Mouse (Mus musculus): Measurements from ENCODE around the gene Zscan26. TPM values are rescaled to one million over a fixed set of nuclear protein-coding genes. Genes with fewer than 3 reads are reported as not detected.

Zscan26 gene
- polyA plus RNA-seq (2014; fragmentation: Illumina TruSeq; extraction: RNeasy Lipid Tissue Mini Kit (QIAGEN cat#74804)), result 76.0 TPM

GRCm38 (mm10) chr13:21453449-21453848 lies at the start of gene Zscan26:
Gene Zscan26, minus strand, starts transcription at chr13:21453730.

GRCm38 (mm10) chr13:21501182-21501581 lies 47.7 kb upstream of the Zscan26 start, which contains the start of gene Gm11273:
Gene Gm11273, minus strand, starts transcription at chr13:21501418.

GRCm38 (mm10) chr13:21495080-21495479 lies 41.5 kb upstream of the Zscan26 start, which contains the start of gene AK157302:
Gene AK157302, plus strand, starts transcription at chr13:21495223.

GRCm38 (mm10) chr13:21478759-21479670 lies 25.5 kb upstream of the Zscan26 start, which contains the start of the genes Zkscan4 and Gm10065:
Gene Zkscan4, plus strand, starts transcription at chr13:21478907.
Gene Gm10065, minus strand, starts transcription at chr13:21479441.

GRCm38 (mm10) chr13:21468061-21469019 lies 14.8 kb upstream of the Zscan26 start, which contains the start of gene Nkapl:
Gene Nkapl, minus strand, starts transcription at chr13:21468509.

GRCm38 (mm10) chr13:21440503-21441206 lies 12.9 kb downstream of the Zscan26 start, which contains the start of gene Pgbd1:
Gene Pgbd1, minus strand, starts transcription at chr13:21441058.

GRCm38 (mm10) chr13:21402287-21402846 lies 51.2 kb downstream of the Zscan26 start, which contains the start of gene Zkscan3:
Gene Zkscan3, minus strand, starts transcription at chr13:21402755.

Other genes with a start within 250 kb of the Zscan26 start
- 1.5 TPM for gene Gpx5, start 161.0 kb downstream of the Zscan26 start, polyA plus RNA-seq (2014; fragmentation: Illumina TruSeq; extraction: RNeasy Lipid Tissue Mini Kit (QIAGEN cat#74804))
- 0.46 TPM for gene Gpx6, start 141.6 kb downstream of the Zscan26 start, polyA plus RNA-seq (2014; fragmentation: Illumina TruSeq; extraction: RNeasy Lipid Tissue Mini Kit (QIAGEN cat#74804))
- gene Olfr1367, start 106.8 kb downstream of the Zscan26 start, polyA plus RNA-seq (2014; fragmentation: Illumina TruSeq; extraction: RNeasy Lipid Tissue Mini Kit (QIAGEN cat#74804)), result not detected
- 24.7 TPM for gene Zscan12, start 90.9 kb downstream of the Zscan26 start, polyA plus RNA-seq (2014; fragmentation: Illumina TruSeq; extraction: RNeasy Lipid Tissue Mini Kit (QIAGEN cat#74804))
- gene Zkscan3, start 51.0 kb downstream of the Zscan26 start, polyA plus RNA-seq (2014; fragmentation: Illumina TruSeq; extraction: RNeasy Lipid Tissue Mini Kit (QIAGEN cat#74804)), result 56.8 TPM
- gene Pgbd1, start 12.7 kb downstream of the Zscan26 start, polyA plus RNA-seq (2014; fragmentation: Illumina TruSeq; extraction: RNeasy Lipid Tissue Mini Kit (QIAGEN cat#74804)), result 4.1 TPM
- gene Nkapl, start 14.8 kb upstream of the Zscan26 start, polyA plus RNA-seq (2014; fragmentation: Illumina TruSeq; extraction: RNeasy Lipid Tissue Mini Kit (QIAGEN cat#74804)), result 3.9 TPM
- gene Zkscan4, start 25.2 kb upstream of the Zscan26 start, polyA plus RNA-seq (2014; fragmentation: Illumina TruSeq; extraction: RNeasy Lipid Tissue Mini Kit (QIAGEN cat#74804)), result 3.7 TPM
- gene Gm10065, start 25.7 kb upstream of the Zscan26 start, polyA plus RNA-seq (2014; fragmentation: Illumina TruSeq; extraction: RNeasy Lipid Tissue Mini Kit (QIAGEN cat#74804)), result not detected
- 4.8 TPM for gene AK157302, start 41.5 kb upstream of the Zscan26 start, polyA plus RNA-seq (2014; fragmentation: Illumina TruSeq; extraction: RNeasy Lipid Tissue Mini Kit (QIAGEN cat#74804))
- gene Gm11273, start 47.7 kb upstream of the Zscan26 start, polyA plus RNA-seq (2014; fragmentation: Illumina TruSeq; extraction: RNeasy Lipid Tissue Mini Kit (QIAGEN cat#74804)), result not detected
- 69.8 TPM for gene Zkscan8, start 77.4 kb upstream of the Zscan26 start, polyA plus RNA-seq (2014; fragmentation: Illumina TruSeq; extraction: RNeasy Lipid Tissue Mini Kit (QIAGEN cat#74804))
- not detected for gene Olfr1366, start 89.1 kb upstream of the Zscan26 start, polyA plus RNA-seq (2014; fragmentation: Illumina TruSeq; extraction: RNeasy Lipid Tissue Mini Kit (QIAGEN cat#74804))
- not detected for gene Olfr1535, start 106.2 kb upstream of the Zscan26 start, polyA plus RNA-seq (2014; fragmentation: Illumina TruSeq; extraction: RNeasy Lipid Tissue Mini Kit (QIAGEN cat#74804))
- gene Olfr1364, start 128.0 kb upstream of the Zscan26 start, polyA plus RNA-seq (2014; fragmentation: Illumina TruSeq; extraction: RNeasy Lipid Tissue Mini Kit (QIAGEN cat#74804)), result not detected
- gene Olfr1362, start 160.3 kb upstream of the Zscan26 start, polyA plus RNA-seq (2014; fragmentation: Illumina TruSeq; extraction: RNeasy Lipid Tissue Mini Kit (QIAGEN cat#74804)), result not detected
- not detected for gene Olfr11, start 188.8 kb upstream of the Zscan26 start, polyA plus RNA-seq (2014; fragmentation: Illumina TruSeq; extraction: RNeasy Lipid Tissue Mini Kit (QIAGEN cat#74804))
- not detected for gene Olfr1361, start 209.7 kb upstream of the Zscan26 start, polyA plus RNA-seq (2014; fragmentation: Illumina TruSeq; extraction: RNeasy Lipid Tissue Mini Kit (QIAGEN cat#74804))
- gene Olfr1360, start 223.7 kb upstream of the Zscan26 start, polyA plus RNA-seq (2014; fragmentation: Illumina TruSeq; extraction: RNeasy Lipid Tissue Mini Kit (QIAGEN cat#74804)), result not detected
- not detected for gene Olfr1359, start 244.4 kb upstream of the Zscan26 start, polyA plus RNA-seq (2014; fragmentation: Illumina TruSeq; extraction: RNeasy Lipid Tissue Mini Kit (QIAGEN cat#74804))